Mouse (Mus musculus): ENCODE measurements at regions not wholly inside any gene's neighbourhood (a gene's known extent, or its start where the extent isn't known, plus 50 kb on each side); places are given as distances from the start of the nearest gene placed in this dataset.

GRCm38 (mm10) chrX:21828975-21829374 is 84.1 kb upstream of the Gm28269 start:
- DNase-seq (ENCODE audit: low read depth), result peak; percentile 11

- DNase-seq (ENCODE audit: low read depth), result no peak
Measured at GRCm38 (mm10) chrX:21809212-21809611, 64.3 kb upstream of the Gm28269 start.

- no peak for DNase-seq (ENCODE audit: low read depth)
Measured at GRCm38 (mm10) chrX:21801834-21802233, 56.9 kb upstream of the Gm28269 start.
